Mouse (Mus musculus) midbrain, embryonic 14.5 days (tissue): ENCODE data around the gene Atp11b. TPM values are rescaled to one million over a fixed set of nuclear protein-coding genes. Genes with fewer than 3 reads are reported as not detected.

Experiments used
- ATAC-seq: fragments of 200-750 bp; cut with Nextera tagmentation; 2 replicates; pipeline ENCODE4 v1.8.0; 2017; ENCODE audit warnings: moderate number of reproducible peaks, moderate library complexity; ENCODE audit not compliant: low FRiP score, low TSS enrichment
- DNase-seq: peaks from one replicate; pipeline ENCODE4 v3.0.0-alpha.2; 2015
- H3K27ac ChIP-seq: fragments of 300-500 bp; sonication (generic); replicated peaks from 2 replicates; pipeline ENCODE4 v1.5.1; 2014; ENCODE audit warnings: mild to moderate bottlenecking, low read depth, low read length, moderate library complexity
- H3K27me3 ChIP-seq: fragments of 300-500 bp; sonication (generic); 2 replicates; pipeline ENCODE4 v1.6.1; 2014; ENCODE audit warnings: low read length, control low read depth, mixed read lengths; ENCODE audit not compliant: control insufficient read depth, insufficient read depth
- H3K36me3 ChIP-seq: fragments of 300-500 bp; sonication (generic); 2 replicates; pipeline ENCODE4 v1.6.1; 2014; ENCODE audit warnings: low read length, control low read depth; ENCODE audit not compliant: control insufficient read depth, insufficient read depth
- H3K4me1 ChIP-seq: fragments of 300-500 bp; sonication (generic); 2 replicates; pipeline ENCODE4 v1.6.1; 2014; ENCODE audit warnings: mild to moderate bottlenecking, antibody characterized with exemption, low read length, control low read depth; ENCODE audit not compliant: control insufficient read depth, insufficient read depth
- H3K4me2 ChIP-seq: fragments of 300-500 bp; sonication (generic); 2 replicates; pipeline ENCODE4 v1.6.1; 2014; ENCODE audit warnings: mild to moderate bottlenecking, low read length, moderate library complexity
- H3K4me3 ChIP-seq: fragments of 300-500 bp; sonication (generic); replicated peaks from 2 replicates; pipeline ENCODE4 v1.5.1; 2014; ENCODE audit warnings: low read depth, low read length
- H3K9ac ChIP-seq: fragments of 300-500 bp; sonication (generic); replicated peaks from 2 replicates; pipeline ENCODE4 v1.6.1; 2014; ENCODE audit warnings: mild to moderate bottlenecking, low read length, moderate library complexity
- H3K9me3 ChIP-seq: fragments of 300-500 bp; sonication (generic); 2 replicates; pipeline ENCODE4 v1.6.1; 2016; ENCODE audit warnings: low read length, control low read depth, mixed read lengths; ENCODE audit not compliant: control insufficient read depth
- WGBS: fragments of 180-500 bp; shearing (Covaris S2); extraction: QIAGEN DNeasy Blood & Tissue Kit; methylation state at CpG from one replicate; pipeline ENCODE4 v1.1.7; 2014; 5-methylcytosine and 5-hydroxymethylcytosine counted together
- polyA plus RNA-seq: library from polyadenylated mRNA; unstranded; fragments of >200 nt; fragmentation: Nextera tagmentation; extraction: Ambion mirVana; gene quantifications from 2 replicates; pipeline ENCODE4 v1.2.1, GENCODE M21; 2014

Atp11b gene
- 37.1 and 42.9 TPM in 2 replicates for polyA plus RNA-seq

- peak; percentile 93 for ATAC-seq
- H3K27ac ChIP-seq = peak within 1 kb of the TSS; percentile 90
- peak within 1 kb of the TSS; percentile 59 for H3K4me2 ChIP-seq
- H3K9me3 ChIP-seq = no peaks in the 10 kb centered on the region
- no peaks in the 10 kb centered on the region for H3K27me3 ChIP-seq
- H3K4me1 ChIP-seq = peaks cover 9% of the 10 kb centered on the region
- H3K36me3 ChIP-seq = no peaks in the 10 kb centered on the region
- peak within 1 kb of the TSS; percentile 85 for H3K4me3 ChIP-seq
- DNase-seq = peak; percentile 87
- WGBS = under 1% methylated on average over 103 of the region's 114 CpGs
- H3K9ac ChIP-seq = peak within 1 kb of the TSS; percentile 89
These were observed at the start of gene Atp11b for GRCm38 (mm10) chr3:35753825-35754767. TSS of gene Atp11b (plus strand) at chr3:35754106.

GRCm38 (mm10) chr3:35704328-35704613 lies 49.6 kb upstream of the Atp11b start:
- Histone ChIP-seq H3K27ac (no peak overlapping the region), H3K4me1 (no peaks in the 10 kb centered on the region), H3K36me3 (no peaks in the 10 kb centered on the region), H3K9ac (no peak overlapping the region), H3K27me3 (no peaks in the 10 kb centered on the region), H3K4me2 (no peak overlapping the region), H3K9me3 (no peaks in the 10 kb centered on the region), H3K4me3 (no peak overlapping the region)
- 87% methylated on average over 4 of the region's 4 CpGs for WGBS
- DNase-seq (no peak), ATAC-seq (no peak)

GRCm38 (mm10) chr3:35719531-35720205 lies 34.2 kb upstream of the Atp11b start:
- ATAC-seq (no peak), DNase-seq (no peak)
- Histone ChIP-seq H3K4me2 (no peak overlapping the region), H3K4me3 (no peak overlapping the region), H3K9me3 (no peaks in the 10 kb centered on the region), H3K27me3 (no peaks in the 10 kb centered on the region), H3K4me1 (no peaks in the 10 kb centered on the region), H3K9ac (no peak overlapping the region), H3K36me3 (no peaks in the 10 kb centered on the region), H3K27ac (no peak overlapping the region)
- WGBS = 90% methylated on average over 8 of the region's 8 CpGs

DNA sequence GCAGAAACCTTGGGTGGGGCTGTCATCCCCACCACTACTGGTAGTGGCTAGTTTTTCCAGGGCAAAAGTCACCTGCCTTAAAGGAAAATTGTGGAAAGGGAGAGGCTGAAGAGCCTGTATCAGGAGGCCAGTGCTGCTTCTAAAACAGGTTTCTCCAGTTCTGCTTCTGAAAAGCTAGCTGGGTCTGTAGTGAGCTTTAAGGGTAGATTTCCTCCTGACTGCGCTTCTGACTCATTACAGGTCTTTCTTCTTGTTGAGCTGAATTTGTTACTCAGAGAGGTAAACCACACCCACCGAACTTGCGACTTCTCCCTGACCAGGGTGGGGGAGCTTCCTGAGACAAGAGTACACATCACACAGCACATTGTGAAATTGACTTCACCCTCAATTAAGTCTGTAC lies 33.1 kb upstream of the Atp11b start:
- no peak for ATAC-seq

GRCm38 (mm10) chr3:35721818-35722446 lies 32.0 kb upstream of the Atp11b start:
- Histone ChIP-seq H3K9me3 (no peaks in the 10 kb centered on the region), H3K36me3 (no peaks in the 10 kb centered on the region), H3K4me3 (no peak overlapping the region), H3K27ac (no peak overlapping the region), H3K9ac (no peak overlapping the region), H3K27me3 (no peaks in the 10 kb centered on the region), H3K4me2 (no peak overlapping the region), H3K4me1 (no peaks in the 10 kb centered on the region)
- DNase-seq (no peak), ATAC-seq (no peak)
- WGBS = 81% methylated on average over 4 of the region's 4 CpGs

More for the DNA sequence above, 33.1 kb upstream of the Atp11b start:
- no peak overlapping the region for H3K4me2 ChIP-seq
- no peak overlapping the region for H3K9ac ChIP-seq
- no peaks in the 10 kb centered on the region for H3K4me1 ChIP-seq
- no peaks in the 10 kb centered on the region for H3K9me3 ChIP-seq
- no peaks in the 10 kb centered on the region for H3K36me3 ChIP-seq
- H3K4me3 ChIP-seq = no peak overlapping the region
- no peak for DNase-seq
- WGBS = 80% methylated on average over 3 of the region's 3 CpGs
- no peak overlapping the region for H3K27ac ChIP-seq
- no peaks in the 10 kb centered on the region for H3K27me3 ChIP-seq

- H3K4me1 ChIP-seq = no peaks in the 10 kb centered on the region
- 94% methylated on average over 7 of the region's 7 CpGs for WGBS
- H3K4me2 ChIP-seq = no peak overlapping the region
- H3K9ac ChIP-seq = no peak overlapping the region
- no peaks in the 10 kb centered on the region for H3K9me3 ChIP-seq
- H3K27ac ChIP-seq = no peak overlapping the region
- ATAC-seq = no peak
- no peaks in the 10 kb centered on the region for H3K27me3 ChIP-seq
- H3K36me3 ChIP-seq = no peaks in the 10 kb centered on the region
- no peak for DNase-seq
- no peak overlapping the region for H3K4me3 ChIP-seq
These were observed 31.1 kb upstream of the Atp11b start for GRCm38 (mm10) chr3:35722811-35723210.

DNA sequence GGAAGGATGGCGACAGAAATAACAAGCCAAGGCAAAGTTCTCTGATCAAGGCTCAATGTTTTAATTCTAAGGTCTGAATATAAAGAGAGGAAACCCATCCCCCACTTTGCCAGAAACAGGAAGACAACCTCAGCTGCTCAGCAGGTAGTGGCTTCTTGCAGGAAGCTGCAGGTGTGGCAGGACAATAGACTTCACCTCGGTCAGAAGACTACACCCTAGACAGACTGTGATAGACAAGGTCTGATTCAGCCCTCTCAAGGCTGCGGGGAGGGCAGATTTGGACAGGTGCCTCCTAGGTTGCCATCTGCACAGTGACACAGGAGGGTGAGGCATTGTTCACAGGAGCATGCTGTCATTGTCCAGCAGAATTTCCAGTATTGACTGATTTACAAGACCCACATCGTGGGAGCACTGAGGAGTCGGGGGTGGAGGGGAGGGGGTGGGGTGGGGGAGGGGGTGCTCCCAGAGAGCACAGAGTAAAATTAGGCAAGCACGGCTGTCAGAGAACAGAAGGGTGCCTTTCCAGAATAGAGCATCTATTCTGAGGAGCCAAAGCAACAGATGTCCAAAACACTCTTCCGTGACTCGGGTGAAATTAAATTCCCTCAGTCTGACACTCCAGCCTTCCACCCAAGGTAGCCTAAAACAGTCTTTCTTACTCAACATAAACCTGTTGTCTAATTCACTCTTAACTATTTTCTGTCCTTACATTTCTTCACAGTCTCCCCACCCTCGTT lies 30.2 kb upstream of the Atp11b start:
- Histone ChIP-seq H3K9ac (no peak overlapping the region), H3K27ac (no peak overlapping the region), H3K4me2 (no peak overlapping the region), H3K4me3 (no peak overlapping the region), H3K36me3 (no peaks in the 10 kb centered on the region), H3K27me3 (no peaks in the 10 kb centered on the region), H3K4me1 (no peaks in the 10 kb centered on the region), H3K9me3 (no peaks in the 10 kb centered on the region)
- DNase-seq (no peak), ATAC-seq (no peak; the same call in 1 of the 2 replicates)
- 60% methylated on average over 9 of the region's 9 CpGs for WGBS

DNA sequence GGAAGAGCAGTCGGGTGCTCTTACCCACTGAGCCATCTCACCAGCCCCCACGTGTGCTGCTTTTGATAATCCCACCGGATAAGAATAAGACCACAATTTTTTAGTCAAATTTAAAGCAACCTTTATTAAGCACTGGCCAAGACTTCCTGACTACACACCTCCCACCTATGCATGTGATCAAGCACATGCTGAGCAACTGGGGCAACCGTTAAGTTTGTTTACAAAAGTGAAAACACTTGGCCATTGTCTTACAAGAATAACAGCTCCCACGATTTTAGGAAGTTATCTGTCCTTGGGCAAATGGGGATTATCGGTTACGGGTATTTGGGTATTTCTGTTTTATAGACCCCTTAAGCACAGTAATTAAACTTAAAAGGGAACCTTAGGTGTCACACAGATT lies 28.8 kb upstream of the Atp11b start:
- Histone ChIP-seq H3K4me3 (no peak overlapping the region), H3K9me3 (no peaks in the 10 kb centered on the region), H3K36me3 (no peaks in the 10 kb centered on the region), H3K27me3 (no peaks in the 10 kb centered on the region), H3K4me2 (no peak overlapping the region), H3K27ac (no peak overlapping the region), H3K4me1 (no peaks in the 10 kb centered on the region), H3K9ac (no peak overlapping the region)
- WGBS = 50% methylated on average over 7 of the region's 7 CpGs
- ATAC-seq (no peak), DNase-seq (no peak)
